Mouse (Mus musculus): Measurements from ENCODE around the gene Efnb3. TPM values are rescaled to one million over a fixed set of nuclear protein-coding genes. Genes with fewer than 3 reads are reported as not detected.
"Not testable (repeated sequence)": the region's sequence is repeated elsewhere in the genome, so short reads cannot be mapped to it uniquely, and the experiment has no call there.

Efnb3 gene
- total and polyA plus RNA-seq, 3 experiments = 0.56 to 2.8 (median 1.1) TPM

- H3K4me3 ChIP-seq (replicated peaks in 1 of 3; ENCODE audit: low read depth in 2 of 3, low read length in 2 of 3, poor library complexity in 1 of 3); DNase-seq (ENCODE audit: extremely low read depth); H3K9me3 ChIP-seq (replicated peaks; ENCODE audit: low read length); H3K27ac ChIP-seq (ENCODE audit: insufficient read depth, low read depth); H3K4me1 ChIP-seq (ENCODE audit: control insufficient read depth in 1 of 2, insufficient read depth in 2 of 2); H3K36me3 ChIP-seq (replicated peaks in 1 of 2; ENCODE audit: control insufficient read depth in 1 of 2, insufficient read depth in 1 of 2, low read length in 1 of 2); H3K4me2 ChIP-seq (ENCODE audit: insufficient read depth, low read depth, poor library complexity, severe bottlenecking); H3K79me2 ChIP-seq (replicated peaks; ENCODE audit: control insufficient read depth, extremely low read depth, insufficient read depth, poor library complexity, severe bottlenecking); H3K9ac ChIP-seq (ENCODE audit: insufficient read depth, low read depth); dilution Hi-C loops (cut with MboI; ENCODE audit: extremely low pct_ligation_motif_present, extremely low pct_unique_long_range_greater_than_20kb, low sequenced_read_pairs): not testable (repeated sequence)
- in situ Hi-C loops (cut with MboI; ENCODE audit: low pct_ligation_motif_present, low pct_unique_long_range_greater_than_20kb, low sequenced_read_pairs) = loop anchor here (5.0 kb wide), 2 partner anchors 36 to 76 kb away; partner anchors contain the start of gene Shbg
- peak; percentile 23; the same call in 1 of the 2 replicates for TF ChIP-seq ZNF384 (IDR thresholded peaks at IDR 0.05; ENCODE audit: low read depth, low read length)
- peaks cover 46% of the 10 kb centered on the region for H3K27me3 ChIP-seq (replicated peaks)
Observed at GRCm38 (mm10) chr11:69541741-69542140, 18.3 kb downstream of the Efnb3 start.

- dilution Hi-C loops (cut with MboI; ENCODE audit: extremely low pct_ligation_motif_present, extremely low pct_unique_long_range_greater_than_20kb, low sequenced_read_pairs) = no loop called here
- H3K27me3 ChIP-seq (replicated peaks) = peaks cover 38% of the 10 kb centered on the region
- in situ Hi-C loops (cut with MboI; ENCODE audit: low pct_ligation_motif_present, low pct_unique_long_range_greater_than_20kb, low sequenced_read_pairs) = loop anchor here (5.0 kb wide), 2 partner anchors 37 to 77 kb away; partner anchors contain the start of gene Shbg
- no peaks in the 10 kb centered on the region for H3K4me1 ChIP-seq (ENCODE audit: control insufficient read depth in 1 of 2, insufficient read depth in 2 of 2)
- no peaks in the 10 kb centered on the region for H3K9me3 ChIP-seq (replicated peaks; ENCODE audit: low read length)
- H3K27ac ChIP-seq (ENCODE audit: insufficient read depth, low read depth) = no peak overlapping the region
- no peak overlapping the region for H3K4me2 ChIP-seq (ENCODE audit: insufficient read depth, low read depth, poor library complexity, severe bottlenecking)
- no peak for DNase-seq (ENCODE audit: extremely low read depth)
- H3K36me3 ChIP-seq (replicated peaks in 1 of 2; ENCODE audit: control insufficient read depth in 1 of 2, insufficient read depth in 1 of 2, low read length in 1 of 2) = no peaks in the 10 kb centered on the region
- H3K9ac ChIP-seq (ENCODE audit: insufficient read depth, low read depth) = no peak overlapping the region
- no peak overlapping the region for H3K4me3 ChIP-seq (replicated peaks in 1 of 3; ENCODE audit: low read depth in 2 of 3, low read length in 2 of 3, poor library complexity in 1 of 3)
- TF ChIP-seq RCOR1 (conservative IDR thresholded peaks at IDR 0.05; ENCODE audit: low read depth, low read length) (no peak), ZNF384 (IDR thresholded peaks at IDR 0.05; ENCODE audit: low read depth, low read length) (peak; percentile 56)
- no peaks in the 10 kb centered on the region for H3K79me2 ChIP-seq (replicated peaks; ENCODE audit: control insufficient read depth, extremely low read depth, insufficient read depth, poor library complexity, severe bottlenecking)
Observed at GRCm38 (mm10) chr11:69540700-69541099, 19.3 kb downstream of the Efnb3 start.

GRCm38 (mm10) chr11:69534990-69535389, 25.0 kb downstream of the Efnb3 start:
- Histone ChIP-seq H3K9me3 (replicated peaks; ENCODE audit: low read length) (no peaks in the 10 kb centered on the region), H3K9ac (ENCODE audit: insufficient read depth, low read depth) (no peak overlapping the region), H3K27me3 (replicated peaks) (peaks cover 25% of the 10 kb centered on the region), H3K4me3 (replicated peaks in 1 of 3; ENCODE audit: low read depth in 2 of 3, low read length in 2 of 3, poor library complexity in 1 of 3) (no peak overlapping the region), H3K27ac (ENCODE audit: insufficient read depth, low read depth) (no peak overlapping the region), H3K4me1 (ENCODE audit: control insufficient read depth in 1 of 2, insufficient read depth in 2 of 2) (no peaks in the 10 kb centered on the region), H3K36me3 (replicated peaks in 1 of 2; ENCODE audit: control insufficient read depth in 1 of 2, insufficient read depth in 1 of 2, low read length in 1 of 2) (no peaks in the 10 kb centered on the region), H3K4me2 (ENCODE audit: insufficient read depth, low read depth, poor library complexity, severe bottlenecking) (no peak overlapping the region), H3K79me2 (replicated peaks; ENCODE audit: control insufficient read depth, extremely low read depth, insufficient read depth, poor library complexity, severe bottlenecking) (no peaks in the 10 kb centered on the region)
- in situ Hi-C loops (cut with MboI; ENCODE audit: low pct_ligation_motif_present, low pct_unique_long_range_greater_than_20kb, low sequenced_read_pairs) (no loop called here), dilution Hi-C loops (cut with MboI; ENCODE audit: extremely low pct_ligation_motif_present, extremely low pct_unique_long_range_greater_than_20kb, low sequenced_read_pairs) (no loop called here)
- TF ChIP-seq MAFK (IDR thresholded peaks at IDR 0.05; ENCODE audit: insufficient replicate concordance, low read length) (0 out of 2 replicates have a peak, but pooled peaks have one; percentile 2), NRF1 (IDR thresholded peaks at IDR 0.05; ENCODE audit: low read depth, low read length) (no peak), ZMIZ1 (IDR thresholded peaks at IDR 0.05; ENCODE audit: low read depth, low read length) (no peak), CTCF (conservative IDR thresholded peaks at IDR 0.05 in 1 of 2, IDR thresholded peaks at IDR 0.05 in 1 of 2; ENCODE audit: low read depth in 2 of 2, low read length in 2 of 2) (peak in 1 of 2 experiments; percentile 53; a peak in 2 of 4 replicates), RAD21 (IDR thresholded peaks at IDR 0.05; ENCODE audit: low read depth, low read length) (peak; percentile 5), RCOR1 (conservative IDR thresholded peaks at IDR 0.05; ENCODE audit: low read depth, low read length) (no peak), SMC3 (IDR thresholded peaks at IDR 0.05; ENCODE audit: low read depth, low read length) (peak; percentile 15; the same call in 1 of the 2 replicates), MAZ (IDR thresholded peaks at IDR 0.05; ENCODE audit: low read depth, low read length) (no peak)
- DNase-seq (ENCODE audit: extremely low read depth) = no peak
